Mouse (Mus musculus): ENCODE measurements around the gene Ptcd3. TPM values are rescaled to one million over a fixed set of nuclear protein-coding genes. Genes with fewer than 3 reads are reported as not detected.
A peak's percentile ranks its signal among the peaks of the same experiment; 100 is the strongest.
"Not testable (repeated sequence)": the region's sequence is repeated elsewhere in the genome, so short reads cannot be mapped to it uniquely, and the experiment has no call there.

The Ptcd3 gene
- total and polyA plus RNA-seq, 2 experiments from 2014 or later, result 38.1 to 61.5 TPM

- DNase-seq (ENCODE audit: low spot score), result no peak
- 90% methylated on average over 6 of the region's 6 CpGs for WGBS
- no peaks in the 10 kb centered on the region for H3K9me3 ChIP-seq (ENCODE audit: low read length)
- peaks cover 43% of the 10 kb centered on the region for H3K36me3 ChIP-seq (ENCODE audit: insufficient read depth, low read length)
- no peaks in the 10 kb centered on the region for H3K27me3 ChIP-seq (ENCODE audit: insufficient read depth, low read length)
- H3K4me1 ChIP-seq (ENCODE audit: insufficient read depth, low read length), result no peaks in the 10 kb centered on the region
- no peak overlapping the region for H3K4me3 ChIP-seq (ENCODE audit: low read length)
- H3K9ac ChIP-seq (replicated peaks; ENCODE audit: low read length), result no peak overlapping the region
- H3K4me2 ChIP-seq (ENCODE audit: low read depth, low read length), result no peak overlapping the region
- no peak overlapping the region for H3K27ac ChIP-seq
- no peak for TF ChIP-seq CTCF (IDR thresholded peaks at IDR 0.05; ENCODE audit: low read depth)
- no peak for ATAC-seq
Observed at GRCm38 (mm10) chr6:71940912-71941311, 32.4 kb upstream of the Ptcd3 start.

- peaks cover 48% of the 10 kb centered on the region for H3K36me3 ChIP-seq (ENCODE audit: insufficient read depth, low read length)
- 63% methylated on average over 2 of the region's 2 CpGs for WGBS
Observed at GRCm38 (mm10) chr6:71935737-71936136, 27.2 kb upstream of the Ptcd3 start.

GRCm38 (mm10) chr6:71934081-71934556 is 25.6 kb upstream of the Ptcd3 start:
- no peak overlapping the region for H3K9ac ChIP-seq (replicated peaks; ENCODE audit: low read length)
- no peaks in the 10 kb centered on the region for H3K27me3 ChIP-seq (ENCODE audit: insufficient read depth, low read length)
- no peaks in the 10 kb centered on the region for H3K4me1 ChIP-seq (ENCODE audit: insufficient read depth, low read length)
- H3K27ac ChIP-seq, result peak overlapping the region; percentile 26; the same call in 1 of the 2 replicates
- no peaks in the 10 kb centered on the region for H3K9me3 ChIP-seq (ENCODE audit: low read length)
- TF ChIP-seq CTCF (IDR thresholded peaks at IDR 0.05; ENCODE audit: low read depth), result no peak
- DNase-seq (ENCODE audit: low spot score) (peak; percentile 40), ATAC-seq (peak; percentile 58; the same call in 1 of the 2 replicates)
- H3K4me2 ChIP-seq (ENCODE audit: low read depth, low read length), result no peak overlapping the region
- H3K4me3 ChIP-seq (ENCODE audit: low read length), result no peak overlapping the region
- WGBS, result 35% methylated on average over 2 of the region's 2 CpGs
- H3K36me3 ChIP-seq (ENCODE audit: insufficient read depth, low read length), result peaks cover 54% of the 10 kb centered on the region

More at GRCm38 (mm10) chr6:71935737-71936136, 27.2 kb upstream of the Ptcd3 start:
- H3K27ac ChIP-seq, result no peak overlapping the region
- DNase-seq (ENCODE audit: low spot score) (no peak), ATAC-seq (no peak)
- no peak for TF ChIP-seq CTCF (IDR thresholded peaks at IDR 0.05; ENCODE audit: low read depth)
- no peaks in the 10 kb centered on the region for H3K27me3 ChIP-seq (ENCODE audit: insufficient read depth, low read length)
- H3K9ac ChIP-seq (replicated peaks; ENCODE audit: low read length), result no peak overlapping the region
- no peak overlapping the region for H3K4me2 ChIP-seq (ENCODE audit: low read depth, low read length)
- no peak overlapping the region for H3K4me3 ChIP-seq (ENCODE audit: low read length)
- no peaks in the 10 kb centered on the region for H3K9me3 ChIP-seq (ENCODE audit: low read length)
- H3K4me1 ChIP-seq (ENCODE audit: insufficient read depth, low read length), result no peaks in the 10 kb centered on the region

- peaks cover 47% of the 10 kb centered on the region for H3K36me3 ChIP-seq (ENCODE audit: insufficient read depth, low read length)
- no peak overlapping the region for H3K9ac ChIP-seq (replicated peaks; ENCODE audit: low read length)
- H3K4me1 ChIP-seq (ENCODE audit: insufficient read depth, low read length), result no peaks in the 10 kb centered on the region
- H3K4me3 ChIP-seq (ENCODE audit: low read length), result no peak overlapping the region
- WGBS, result 86% methylated on average over 5 of the region's 5 CpGs
- no peak overlapping the region for H3K4me2 ChIP-seq (ENCODE audit: low read depth, low read length)
- ATAC-seq (no peak), DNase-seq (ENCODE audit: low spot score) (no peak)
- no peak overlapping the region for H3K27ac ChIP-seq
- no peaks in the 10 kb centered on the region for H3K9me3 ChIP-seq (ENCODE audit: low read length)
- TF ChIP-seq CTCF (IDR thresholded peaks at IDR 0.05; ENCODE audit: low read depth), result no peak
- H3K27me3 ChIP-seq (ENCODE audit: insufficient read depth, low read length), result no peaks in the 10 kb centered on the region
Observed at GRCm38 (mm10) chr6:71932347-71932746, 23.8 kb upstream of the Ptcd3 start.

- H3K9ac ChIP-seq (replicated peaks; ENCODE audit: low read length), result no peak overlapping the region
- no peak for TF ChIP-seq CTCF (IDR thresholded peaks at IDR 0.05; ENCODE audit: low read depth)
- H3K4me1 ChIP-seq (ENCODE audit: insufficient read depth, low read length), result no peaks in the 10 kb centered on the region
- no peak overlapping the region for H3K27ac ChIP-seq
- H3K4me2 ChIP-seq (ENCODE audit: low read depth, low read length), result no peak overlapping the region
- peaks cover 47% of the 10 kb centered on the region for H3K36me3 ChIP-seq (ENCODE audit: insufficient read depth, low read length)
- no peaks in the 10 kb centered on the region for H3K27me3 ChIP-seq (ENCODE audit: insufficient read depth, low read length)
- ATAC-seq, result no peak
- H3K4me3 ChIP-seq (ENCODE audit: low read length), result no peak overlapping the region
- DNase-seq (ENCODE audit: low spot score), result no peak
- no peaks in the 10 kb centered on the region for H3K9me3 ChIP-seq (ENCODE audit: low read length)
- 80% methylated on average over 12 of the region's 12 CpGs for WGBS
Observed at GRCm38 (mm10) chr6:71930830-71931437, 22.4 kb upstream of the Ptcd3 start.

- H3K9ac ChIP-seq (replicated peaks; ENCODE audit: low read length), result no peak overlapping the region
- no peak for TF ChIP-seq CTCF (IDR thresholded peaks at IDR 0.05; ENCODE audit: low read depth)
- no peaks in the 10 kb centered on the region for H3K9me3 ChIP-seq (ENCODE audit: low read length)
- H3K4me1 ChIP-seq (ENCODE audit: insufficient read depth, low read length), result no peaks in the 10 kb centered on the region
- WGBS, result 92% methylated on average over 10 of the region's 10 CpGs
- H3K27me3 ChIP-seq (ENCODE audit: insufficient read depth, low read length), result no peaks in the 10 kb centered on the region
- DNase-seq (ENCODE audit: low spot score) (peak; percentile 2), ATAC-seq (no peak)
- H3K36me3 ChIP-seq (ENCODE audit: insufficient read depth, low read length), result peaks cover 45% of the 10 kb centered on the region
- no peak overlapping the region for H3K27ac ChIP-seq
- H3K4me3 ChIP-seq (ENCODE audit: low read length), result no peak overlapping the region
- H3K4me2 ChIP-seq (ENCODE audit: low read depth, low read length), result no peak overlapping the region
Observed at GRCm38 (mm10) chr6:71930053-71930452, 21.5 kb upstream of the Ptcd3 start.

- Histone ChIP-seq H3K27me3 (ENCODE audit: insufficient read depth, low read length) (no peaks in the 10 kb centered on the region), H3K36me3 (ENCODE audit: insufficient read depth, low read length) (peaks cover 52% of the 10 kb centered on the region), H3K9me3 (ENCODE audit: low read length) (no peaks in the 10 kb centered on the region), H3K4me3 (ENCODE audit: low read length) (no peak overlapping the region), H3K9ac (replicated peaks; ENCODE audit: low read length) (no peak overlapping the region), H3K4me1 (ENCODE audit: insufficient read depth, low read length) (no peaks in the 10 kb centered on the region), H3K27ac (no peak overlapping the region), H3K4me2 (ENCODE audit: low read depth, low read length) (no peak overlapping the region)
- ATAC-seq (peak; percentile 74), DNase-seq (ENCODE audit: low spot score) (peak; percentile 80)
- peak; percentile 83 for TF ChIP-seq CTCF (IDR thresholded peaks at IDR 0.05; ENCODE audit: low read depth)
Observed at GRCm38 (mm10) chr6:71927911-71928310, 19.4 kb upstream of the Ptcd3 start.

GRCm38 (mm10) chr6:71925233-71925632 is 16.7 kb upstream of the Ptcd3 start:
- H3K36me3 ChIP-seq (ENCODE audit: insufficient read depth, low read length), result peaks cover 58% of the 10 kb centered on the region
- not testable (repeated sequence) for H3K9me3 ChIP-seq (ENCODE audit: low read length); H3K4me2 ChIP-seq (ENCODE audit: low read depth, low read length); ATAC-seq; H3K4me1 ChIP-seq (ENCODE audit: insufficient read depth, low read length); H3K27ac ChIP-seq; H3K4me3 ChIP-seq (ENCODE audit: low read length); H3K9ac ChIP-seq (replicated peaks; ENCODE audit: low read length); H3K27me3 ChIP-seq (ENCODE audit: insufficient read depth, low read length); DNase-seq (ENCODE audit: low spot score)
- WGBS, result 90% methylated on average over 5 of the region's 5 CpGs

All from hindbrain, postnatal 0 days (tissue).